Mouse (Mus musculus): Measurements from ENCODE around the gene Gm11060. TPM values are rescaled to one million over a fixed set of nuclear protein-coding genes. Genes with fewer than 3 reads are reported as not detected.

Gene Gm11060
- polyA plus RNA-seq, 1 experiment from 2014 or later = not detected

DNA sequence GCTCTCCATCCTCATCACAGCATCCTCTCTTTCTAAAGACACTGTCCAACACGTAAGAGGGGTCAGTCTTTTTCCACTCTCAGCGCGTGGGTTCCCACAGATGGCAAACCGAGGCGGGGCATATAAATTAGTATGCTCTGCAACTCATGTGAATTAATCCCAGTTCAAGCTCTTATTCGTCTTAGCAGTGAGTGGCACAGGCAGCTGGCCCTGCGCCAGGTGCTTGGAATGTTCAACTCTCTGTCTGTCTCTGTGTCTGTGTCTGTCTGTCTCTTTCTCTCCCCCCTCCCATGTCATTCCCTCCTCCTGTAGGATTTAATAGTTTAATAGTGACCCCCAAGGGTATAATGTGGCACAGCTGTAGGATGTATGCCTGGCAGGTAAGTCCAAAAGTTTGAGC lies 7.6 kb downstream of the Gm11060 start:
- Histone ChIP-seq H3K27me3 (ENCODE audit: control insufficient read depth, insufficient read depth, low read depth, low read length) (no peaks in the 10 kb centered on the region), H3K4me2 (ENCODE audit: low read depth, low read length) (no peak overlapping the region), H3K4me1 (ENCODE audit: control insufficient read depth, low read depth, low read length) (no peaks in the 10 kb centered on the region), H3K9ac (ENCODE audit: low read depth, low read length) (no peak overlapping the region), H3K27ac (ENCODE audit: low read length) (no peak overlapping the region), H3K9me3 (replicated peaks; ENCODE audit: control insufficient read depth, low read length) (no peaks in the 10 kb centered on the region), H3K36me3 (ENCODE audit: control insufficient read depth, insufficient read depth) (no peaks in the 10 kb centered on the region), H3K4me3 (ENCODE audit: low read depth, low read length) (no peak overlapping the region)
- WGBS (ENCODE audit: insufficient replicate concordance) = 67% methylated on average over 7 of the region's 7 CpGs
- no peak for ATAC-seq (ENCODE audit: low read depth)

DNA sequence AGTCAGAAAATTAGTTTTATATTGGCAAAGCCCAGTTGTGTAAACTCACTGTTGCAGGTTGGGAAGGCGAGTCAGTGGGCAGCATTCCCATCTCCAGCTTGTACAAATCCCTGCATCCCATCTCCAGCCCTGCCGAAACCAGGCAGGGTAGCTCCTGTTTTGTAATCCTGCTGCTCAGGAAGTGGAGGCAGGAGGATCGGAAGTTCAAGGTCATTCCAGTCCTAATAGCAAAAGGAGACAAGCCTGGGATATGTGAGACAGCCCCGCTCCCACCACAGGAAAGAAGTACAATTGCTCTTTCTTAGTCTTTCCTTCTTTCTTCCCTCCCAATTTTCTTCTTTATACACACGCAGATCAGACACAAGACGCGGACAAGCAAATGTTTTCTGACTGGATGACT lies 8.7 kb downstream of the Gm11060 start:
- ATAC-seq (ENCODE audit: low read depth) = no peak
- H3K4me2 ChIP-seq (ENCODE audit: low read depth, low read length) = no peak overlapping the region
- no peaks in the 10 kb centered on the region for H3K9me3 ChIP-seq (replicated peaks; ENCODE audit: control insufficient read depth, low read length)
- no peaks in the 10 kb centered on the region for H3K27me3 ChIP-seq (ENCODE audit: control insufficient read depth, insufficient read depth, low read depth, low read length)
- H3K4me1 ChIP-seq (ENCODE audit: control insufficient read depth, low read depth, low read length) = no peaks in the 10 kb centered on the region
- H3K27ac ChIP-seq (ENCODE audit: low read length) = no peak overlapping the region
- H3K4me3 ChIP-seq (ENCODE audit: low read depth, low read length) = no peak overlapping the region
- H3K9ac ChIP-seq (ENCODE audit: low read depth, low read length) = no peak overlapping the region
- WGBS (ENCODE audit: insufficient replicate concordance) = 54% methylated on average over 7 of the region's 7 CpGs
- no peaks in the 10 kb centered on the region for H3K36me3 ChIP-seq (ENCODE audit: control insufficient read depth, insufficient read depth)

DNA sequence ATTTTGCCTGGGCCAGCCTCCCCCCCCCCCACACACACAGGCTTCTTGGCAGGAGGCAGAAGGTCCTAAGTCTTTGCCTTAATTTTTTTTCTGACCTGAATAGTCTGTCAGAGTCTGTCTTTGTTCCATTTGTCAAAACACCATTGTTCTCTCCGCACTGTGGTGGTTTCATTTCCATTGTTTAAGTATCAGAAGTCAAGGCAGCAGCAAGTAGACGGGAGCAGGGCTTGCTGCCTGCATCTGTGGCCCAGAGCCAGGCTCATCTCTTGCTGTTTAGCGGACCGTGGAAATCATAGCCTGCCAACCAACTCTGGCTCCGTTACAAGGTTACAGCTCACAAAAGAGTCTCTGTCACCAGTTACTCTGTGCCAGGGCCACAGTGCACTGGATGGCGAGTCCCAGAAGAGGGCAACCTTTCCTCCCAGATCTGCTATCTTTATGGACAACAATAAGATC lies 16.9 kb downstream of the Gm11060 start:
- no peak overlapping the region for H3K4me3 ChIP-seq (ENCODE audit: low read depth, low read length)
- no peak overlapping the region for H3K27ac ChIP-seq (ENCODE audit: low read length)
- H3K36me3 ChIP-seq (ENCODE audit: control insufficient read depth, insufficient read depth) = no peaks in the 10 kb centered on the region
- no peaks in the 10 kb centered on the region for H3K27me3 ChIP-seq (ENCODE audit: control insufficient read depth, insufficient read depth, low read depth, low read length)
- no peaks in the 10 kb centered on the region for H3K9me3 ChIP-seq (replicated peaks; ENCODE audit: control insufficient read depth, low read length)
- WGBS (ENCODE audit: insufficient replicate concordance) = 40% methylated on average over 6 of the region's 6 CpGs
- no peaks in the 10 kb centered on the region for H3K4me1 ChIP-seq (ENCODE audit: control insufficient read depth, low read depth, low read length)
- no peak overlapping the region for H3K4me2 ChIP-seq (ENCODE audit: low read depth, low read length)
- no peak overlapping the region for H3K9ac ChIP-seq (ENCODE audit: low read depth, low read length)
- ATAC-seq (ENCODE audit: low read depth) = no peak

DNA sequence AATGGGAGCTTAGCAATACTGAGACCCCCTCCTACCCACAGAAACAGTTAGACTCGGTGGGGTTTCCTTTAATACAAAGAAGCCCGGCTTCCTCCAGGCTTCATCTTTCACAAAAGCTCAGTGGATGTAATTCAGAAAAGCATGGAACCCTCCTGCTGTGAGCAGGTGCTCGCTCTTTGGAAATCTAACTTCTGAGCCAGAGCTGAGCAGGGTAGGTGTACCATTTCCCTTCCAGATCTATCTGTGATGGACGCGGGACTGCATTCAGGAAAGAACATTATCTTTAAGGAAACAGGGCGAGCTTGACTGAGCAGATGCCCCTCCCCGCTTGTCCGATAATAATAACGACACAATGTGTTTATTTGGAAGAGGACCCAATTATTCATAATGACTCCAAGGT lies 22.3 kb downstream of the Gm11060 start:
- ATAC-seq (ENCODE audit: low read depth) = no peak
- Histone ChIP-seq H3K36me3 (ENCODE audit: control insufficient read depth, insufficient read depth) (no peaks in the 10 kb centered on the region), H3K4me1 (ENCODE audit: control insufficient read depth, low read depth, low read length) (no peaks in the 10 kb centered on the region), H3K27ac (ENCODE audit: low read length) (no peak overlapping the region), H3K4me3 (ENCODE audit: low read depth, low read length) (no peak overlapping the region), H3K9me3 (replicated peaks; ENCODE audit: control insufficient read depth, low read length) (no peaks in the 10 kb centered on the region), H3K27me3 (ENCODE audit: control insufficient read depth, insufficient read depth, low read depth, low read length) (peaks cover 6% of the 10 kb centered on the region; the same call in 1 of the 2 replicates), H3K4me2 (ENCODE audit: low read depth, low read length) (no peak overlapping the region), H3K9ac (ENCODE audit: low read depth, low read length) (no peak overlapping the region)
- WGBS (ENCODE audit: insufficient replicate concordance) = 20% methylated on average over 9 of the region's 9 CpGs

DNA sequence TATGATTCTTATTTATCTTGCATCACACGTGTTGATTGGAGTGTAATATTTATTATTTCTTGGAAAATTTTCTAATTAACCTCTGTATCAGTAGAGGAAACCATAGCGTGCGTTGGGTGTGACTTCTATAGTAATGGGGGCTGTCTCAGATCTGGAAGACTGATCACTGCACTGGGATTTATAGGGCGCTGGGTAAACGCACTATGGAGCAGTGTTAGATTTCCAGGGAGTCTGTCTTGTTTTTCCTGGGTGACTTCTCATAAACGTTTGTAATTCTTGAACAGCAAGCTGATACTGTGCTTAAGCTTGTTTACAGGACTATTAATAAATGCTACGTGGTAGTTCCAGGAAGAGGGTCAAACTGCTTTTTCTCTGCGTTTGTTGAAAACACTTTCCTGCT lies 25.9 kb downstream of the Gm11060 start:
- no peak overlapping the region for H3K4me3 ChIP-seq (ENCODE audit: low read depth, low read length)
- no peaks in the 10 kb centered on the region for H3K9me3 ChIP-seq (replicated peaks; ENCODE audit: control insufficient read depth, low read length)
- no peak overlapping the region for H3K4me2 ChIP-seq (ENCODE audit: low read depth, low read length)
- no peaks in the 10 kb centered on the region for H3K36me3 ChIP-seq (ENCODE audit: control insufficient read depth, insufficient read depth)
- ATAC-seq (ENCODE audit: low read depth) = no peak
- peaks cover 31% of the 10 kb centered on the region for H3K27me3 ChIP-seq (ENCODE audit: control insufficient read depth, insufficient read depth, low read depth, low read length)
- no peak overlapping the region for H3K9ac ChIP-seq (ENCODE audit: low read depth, low read length)
- no peaks in the 10 kb centered on the region; the same call in 1 of the 2 replicates for H3K4me1 ChIP-seq (ENCODE audit: control insufficient read depth, low read depth, low read length)
- H3K27ac ChIP-seq (ENCODE audit: low read length) = no peak overlapping the region
- WGBS (ENCODE audit: insufficient replicate concordance) = 46% methylated on average over 8 of the region's 8 CpGs

DNA sequence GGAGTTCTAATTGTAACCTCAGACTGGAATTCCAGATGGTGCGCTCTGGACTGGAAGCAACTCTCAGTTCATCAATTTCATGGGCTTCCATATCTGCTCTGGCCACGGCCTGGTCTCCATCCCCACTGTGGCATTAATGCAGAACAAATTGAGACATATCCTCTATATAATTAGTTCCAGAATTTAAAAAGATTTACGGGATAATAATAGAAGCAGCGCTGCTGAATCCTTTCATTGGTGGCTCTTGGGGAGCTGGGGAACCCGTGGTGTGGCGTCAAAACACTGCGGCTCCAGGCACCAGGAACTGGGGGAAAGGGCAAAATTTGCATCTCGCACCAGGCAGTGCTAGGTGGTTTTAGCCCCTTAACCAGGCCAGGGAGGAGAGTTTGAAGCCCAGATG lies 30.4 kb downstream of the Gm11060 start:
- WGBS (ENCODE audit: insufficient replicate concordance) = 6% methylated on average over 8 of the region's 8 CpGs
- no peak overlapping the region for H3K27ac ChIP-seq (ENCODE audit: low read length)

DNA sequence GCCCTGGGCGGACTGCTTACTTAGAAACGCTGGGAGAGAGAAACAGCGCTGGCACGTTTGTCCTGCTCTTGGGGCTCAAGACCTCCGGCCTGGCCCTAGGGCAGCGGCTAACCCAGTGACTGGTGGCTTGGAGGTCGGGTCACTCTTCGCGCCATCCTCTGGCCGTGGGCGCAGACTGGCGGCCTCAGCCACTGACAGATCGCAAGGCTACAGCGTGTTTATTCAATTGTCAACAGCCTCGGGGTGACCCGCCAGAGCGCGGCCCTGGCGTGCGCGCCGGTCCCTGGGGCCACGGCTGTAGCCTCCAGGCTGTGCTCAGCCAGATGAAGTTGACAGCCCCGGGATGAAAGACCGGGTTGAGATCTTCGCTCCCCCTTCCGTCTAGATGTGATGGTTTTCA lies 31.1 kb downstream of the Gm11060 start:
- H3K27me3 ChIP-seq (ENCODE audit: control insufficient read depth, insufficient read depth, low read depth, low read length) = peaks cover 79% of the 10 kb centered on the region
- H3K27ac ChIP-seq (ENCODE audit: low read length) = no peak overlapping the region
- H3K36me3 ChIP-seq (ENCODE audit: control insufficient read depth, insufficient read depth) = no peaks in the 10 kb centered on the region
- H3K9ac ChIP-seq (ENCODE audit: low read depth, low read length) = no peak overlapping the region
- no peaks in the 10 kb centered on the region; the same call in 1 of the 2 replicates for H3K4me1 ChIP-seq (ENCODE audit: control insufficient read depth, low read depth, low read length)
- WGBS (ENCODE audit: insufficient replicate concordance) = 2% methylated on average over 27 of the region's 27 CpGs
- H3K9me3 ChIP-seq (replicated peaks; ENCODE audit: control insufficient read depth, low read length) = no peaks in the 10 kb centered on the region
- no peak for ATAC-seq (ENCODE audit: low read depth)
- no peak overlapping the region for H3K4me3 ChIP-seq (ENCODE audit: low read depth, low read length)
- H3K4me2 ChIP-seq (ENCODE audit: low read depth, low read length) = no peak overlapping the region

More for the DNA sequence above, 30.4 kb downstream of the Gm11060 start:
- Histone ChIP-seq H3K27me3 (ENCODE audit: control insufficient read depth, insufficient read depth, low read depth, low read length) (peaks cover 76% of the 10 kb centered on the region), H3K4me1 (ENCODE audit: control insufficient read depth, low read depth, low read length) (no peaks in the 10 kb centered on the region; the same call in 1 of the 2 replicates), H3K9me3 (replicated peaks; ENCODE audit: control insufficient read depth, low read length) (no peaks in the 10 kb centered on the region), H3K9ac (ENCODE audit: low read depth, low read length) (no peak overlapping the region), H3K4me2 (ENCODE audit: low read depth, low read length) (no peak overlapping the region), H3K36me3 (ENCODE audit: control insufficient read depth, insufficient read depth) (no peaks in the 10 kb centered on the region), H3K4me3 (ENCODE audit: low read depth, low read length) (no peak overlapping the region)
- no peak for ATAC-seq (ENCODE audit: low read depth)

DNA sequence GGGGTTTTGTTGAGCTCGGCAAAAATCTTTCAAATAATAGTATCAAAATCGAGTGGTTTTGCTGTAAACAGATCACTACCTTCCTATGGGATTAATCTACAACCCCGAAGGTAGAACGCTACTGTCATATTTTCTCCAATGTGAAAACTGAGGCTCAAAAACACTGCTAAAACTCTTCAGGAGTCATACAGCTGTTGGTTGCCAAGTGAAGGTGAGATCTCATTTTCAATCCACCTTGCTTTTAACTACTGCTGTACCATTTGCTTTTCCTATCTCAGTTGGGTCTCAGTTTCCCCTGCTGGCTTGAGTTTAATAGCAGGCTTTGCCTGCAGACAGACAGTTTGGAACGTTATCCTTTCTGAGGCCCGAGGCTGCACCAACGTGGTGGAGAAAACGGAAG lies 31.6 kb downstream of the Gm11060 start:
- no peak for ATAC-seq (ENCODE audit: low read depth)
- 4% methylated on average over 8 of the region's 8 CpGs for WGBS (ENCODE audit: insufficient replicate concordance)
- H3K27ac ChIP-seq (ENCODE audit: low read length) = no peak overlapping the region

DNA sequence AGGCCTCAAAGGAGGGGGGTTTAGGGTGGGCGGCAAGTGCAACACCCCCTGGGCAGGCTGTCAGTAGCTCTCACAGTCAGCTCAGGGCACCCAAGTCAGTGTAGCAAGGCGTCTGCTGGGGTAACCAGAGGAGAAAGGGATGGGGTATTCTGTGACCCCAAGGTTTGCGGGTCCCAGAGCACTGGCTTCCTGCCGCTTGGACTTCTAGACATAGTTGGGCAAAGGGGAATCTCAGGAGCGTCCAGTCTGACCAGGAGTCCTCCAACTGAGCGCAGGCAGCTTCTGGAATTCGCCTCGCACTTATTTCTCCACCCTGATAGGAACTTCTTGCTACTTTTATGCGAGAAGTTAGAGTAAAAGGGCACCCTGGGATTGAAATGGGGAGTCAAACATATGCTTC lies 32.1 kb downstream of the Gm11060 start:
- no peaks in the 10 kb centered on the region for H3K36me3 ChIP-seq (ENCODE audit: control insufficient read depth, insufficient read depth)
- peaks cover 87% of the 10 kb centered on the region for H3K27me3 ChIP-seq (ENCODE audit: control insufficient read depth, insufficient read depth, low read depth, low read length)
- 5% methylated on average over 9 of the region's 9 CpGs for WGBS (ENCODE audit: insufficient replicate concordance)
- H3K9me3 ChIP-seq (replicated peaks; ENCODE audit: control insufficient read depth, low read length) = no peaks in the 10 kb centered on the region
- H3K4me1 ChIP-seq (ENCODE audit: control insufficient read depth, low read depth, low read length) = no peaks in the 10 kb centered on the region; the same call in 1 of the 2 replicates
- no peak overlapping the region for H3K4me3 ChIP-seq (ENCODE audit: low read depth, low read length)
- H3K27ac ChIP-seq (ENCODE audit: low read length) = no peak overlapping the region
- no peak overlapping the region for H3K4me2 ChIP-seq (ENCODE audit: low read depth, low read length)
- no peak overlapping the region for H3K9ac ChIP-seq (ENCODE audit: low read depth, low read length)
- no peak for ATAC-seq (ENCODE audit: low read depth)

More for the DNA sequence above, 31.6 kb downstream of the Gm11060 start:
- H3K4me1 ChIP-seq (ENCODE audit: control insufficient read depth, low read depth, low read length) = no peaks in the 10 kb centered on the region; the same call in 1 of the 2 replicates
- H3K9me3 ChIP-seq (replicated peaks; ENCODE audit: control insufficient read depth, low read length) = no peaks in the 10 kb centered on the region
- peaks cover 83% of the 10 kb centered on the region for H3K27me3 ChIP-seq (ENCODE audit: control insufficient read depth, insufficient read depth, low read depth, low read length)
- no peak overlapping the region for H3K4me3 ChIP-seq (ENCODE audit: low read depth, low read length)
- no peak overlapping the region for H3K4me2 ChIP-seq (ENCODE audit: low read depth, low read length)
- H3K9ac ChIP-seq (ENCODE audit: low read depth, low read length) = no peak overlapping the region
- H3K36me3 ChIP-seq (ENCODE audit: control insufficient read depth, insufficient read depth) = no peaks in the 10 kb centered on the region
